Mouse (Mus musculus) lung, postnatal 0 days (tissue): Measurements from ENCODE around the gene Rbms1. TPM values are rescaled to one million over a fixed set of nuclear protein-coding genes. Genes with fewer than 3 reads are reported as not detected.
A peak's percentile ranks its signal among the peaks of the same experiment; 100 is the strongest.

Experiments
- ATAC-seq: fragments of 200-750 bp; cut with Nextera tagmentation; 2 replicates; pipeline ENCODE4 v1.8.0; 2017; ENCODE audit warnings: moderate library complexity
- DNase-seq: peaks from one replicate; pipeline ENCODE4 v3.0.0-alpha.2; 2016; ENCODE audit warnings: low spot score
- H3K27ac ChIP-seq: fragments of 300-500 bp; sonication (generic); 2 replicates; pipeline ENCODE4 v1.5.1; 2014; ENCODE audit warnings: antibody characterized with exemption, mild to moderate bottlenecking, low read length, mixed read lengths
- H3K27me3 ChIP-seq: fragments of 300-500 bp; sonication (generic); replicated peaks from 2 replicates; pipeline ENCODE4 v1.6.1; 2014; ENCODE audit warnings: low read length, mixed read lengths; ENCODE audit not compliant: insufficient read depth
- H3K36me3 ChIP-seq: fragments of 300-500 bp; sonication (generic); 2 replicates; pipeline ENCODE4 v1.6.1; 2014; ENCODE audit warnings: low read length, mixed read lengths; ENCODE audit not compliant: insufficient read depth
- H3K4me1 ChIP-seq: fragments of 300-500 bp; sonication (generic); 2 replicates; pipeline ENCODE4 v1.6.1; 2014; ENCODE audit warnings: antibody characterized with exemption, low read depth, low read length, mixed read lengths; ENCODE audit not compliant: insufficient read depth
- H3K4me2 ChIP-seq: fragments of 300-500 bp; sonication (generic); replicated peaks from 2 replicates; pipeline ENCODE4 v1.6.1; 2014; ENCODE audit warnings: low read depth, mild to moderate bottlenecking, low read length, moderate library complexity, mixed read lengths
- H3K4me3 ChIP-seq: fragments of 300-500 bp; sonication (generic); 2 replicates; pipeline ENCODE4 v1.5.1; 2014; ENCODE audit warnings: low read depth, low read length
- H3K9ac ChIP-seq: fragments of 300-500 bp; sonication (generic); replicated peaks from 2 replicates; pipeline ENCODE4 v1.6.1; 2014; ENCODE audit warnings: low read depth, mild to moderate bottlenecking
- H3K9me3 ChIP-seq: fragments of 300-500 bp; sonication (generic); 2 replicates; pipeline ENCODE4 v1.6.1; 2016; ENCODE audit warnings: low read length, mixed read lengths
- CTCF ChIP-seq: IDR thresholded peaks from 2 replicates; pipeline ENCODE4 v1.5.1; 2016; ENCODE audit warnings: antibody characterized with exemption, mild to moderate bottlenecking
- EP300 ChIP-seq: IDR thresholded peaks from 2 replicates; pipeline ENCODE4 v1.6.1; 2016; ENCODE audit warnings: antibody characterized with exemption, mild to moderate bottlenecking, control low read depth
- WGBS: fragments of 180-500 bp; shearing (Covaris S2); extraction: QIAGEN DNeasy Blood & Tissue Kit; methylation state at CpG from one replicate; pipeline ENCODE4 v1.1.7; 2014; 5-methylcytosine and 5-hydroxymethylcytosine counted together
- polyA plus RNA-seq: library from polyadenylated mRNA; unstranded; fragments of >200 nt; fragmentation: Nextera tagmentation; extraction: Ambion mirVana; gene quantifications from 2 replicates; pipeline ENCODE4 v1.2.1, GENCODE M21; 2015

The Rbms1 gene
- 156 and 168 TPM in 2 replicates for polyA plus RNA-seq

GRCm38 (mm10) chr2:60962671-60963421 is at the start of gene Rbms1:
TSS of gene Rbms1 (minus strand) at chr2:60963192.
- Histone ChIP-seq H3K36me3 (no peaks in the 10 kb centered on the region), H3K4me3 (peak within 1 kb of the TSS; percentile 94), H3K27me3 (no peaks in the 10 kb centered on the region), H3K9ac (peak within 1 kb of the TSS; percentile 93), H3K9me3 (no peaks in the 10 kb centered on the region), H3K27ac (peak within 1 kb of the TSS; percentile 98), H3K4me1 (peaks cover 3% of the 10 kb centered on the region; the same call in 1 of the 2 replicates), H3K4me2 (peak within 1 kb of the TSS; percentile 46)
- ATAC-seq, result peak; percentile 70
- peak; percentile 82 for DNase-seq
- under 1% methylated on average over 42 of the region's 51 CpGs for WGBS
- TF ChIP-seq CTCF (0 out of 2 replicates have a peak, but pooled peaks have one; percentile 3), EP300 (no peak)

GRCm38 (mm10) chr2:61012249-61012828 is 49.3 kb upstream of the Rbms1 start:
- no peaks in the 10 kb centered on the region for H3K27me3 ChIP-seq
- no peak overlapping the region for H3K27ac ChIP-seq
- no peaks in the 10 kb centered on the region for H3K9me3 ChIP-seq
- WGBS, result 85% methylated on average over 3 of the region's 3 CpGs
- no peak overlapping the region for H3K4me3 ChIP-seq
- DNase-seq (no peak), ATAC-seq (no peak)
- H3K9ac ChIP-seq, result no peak overlapping the region
- H3K36me3 ChIP-seq, result no peaks in the 10 kb centered on the region
- H3K4me1 ChIP-seq, result no peaks in the 10 kb centered on the region
- TF ChIP-seq CTCF (no peak), EP300 (no peak)
- no peak overlapping the region for H3K4me2 ChIP-seq

DNA sequence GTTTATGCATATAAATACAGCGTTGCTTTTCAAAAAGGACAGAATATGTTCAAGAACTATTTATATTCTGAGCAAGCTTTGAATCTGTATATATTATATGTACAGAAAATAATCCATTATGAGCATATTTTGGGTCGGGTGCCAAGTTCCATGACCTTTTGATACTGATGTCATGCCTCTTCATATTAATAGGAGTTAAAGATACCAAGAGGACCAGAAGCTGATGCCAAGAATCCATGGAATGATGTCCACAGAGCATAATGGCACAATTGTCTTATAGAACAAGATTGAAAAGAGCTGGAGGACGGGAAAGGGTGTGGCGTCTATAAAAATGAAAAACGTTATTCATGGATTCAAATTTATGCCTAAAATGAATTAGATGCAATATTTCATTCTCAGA is 23.3 kb upstream of the Rbms1 start:
- Histone ChIP-seq H3K9ac (no peak overlapping the region), H3K4me3 (no peak overlapping the region), H3K27me3 (no peaks in the 10 kb centered on the region), H3K9me3 (no peaks in the 10 kb centered on the region; the same call in 1 of the 2 replicates), H3K27ac (no peak overlapping the region), H3K4me1 (no peaks in the 10 kb centered on the region), H3K36me3 (no peaks in the 10 kb centered on the region), H3K4me2 (no peak overlapping the region)
- DNase-seq, result no peak
- 44% methylated on average over 5 of the region's 5 CpGs for WGBS
- no peak for TF ChIP-seq EP300
- TF ChIP-seq CTCF, result no peak
- no peak for ATAC-seq

GRCm38 (mm10) chr2:60978538-60979313 is 15.7 kb upstream of the Rbms1 start:
- Histone ChIP-seq H3K9me3 (no peaks in the 10 kb centered on the region; the same call in 1 of the 2 replicates), H3K4me2 (no peak overlapping the region), H3K36me3 (no peaks in the 10 kb centered on the region), H3K27ac (peak overlapping the region; percentile 22; the same call in 1 of the 2 replicates), H3K9ac (no peak overlapping the region), H3K4me1 (no peaks in the 10 kb centered on the region), H3K27me3 (no peaks in the 10 kb centered on the region), H3K4me3 (no peak overlapping the region)
- ATAC-seq (peak; percentile 96), DNase-seq (peak; percentile 85)
- 5% methylated on average over 4 of the region's 4 CpGs for WGBS
- TF ChIP-seq EP300, result peak; percentile 94
- no peak for TF ChIP-seq CTCF

DNA sequence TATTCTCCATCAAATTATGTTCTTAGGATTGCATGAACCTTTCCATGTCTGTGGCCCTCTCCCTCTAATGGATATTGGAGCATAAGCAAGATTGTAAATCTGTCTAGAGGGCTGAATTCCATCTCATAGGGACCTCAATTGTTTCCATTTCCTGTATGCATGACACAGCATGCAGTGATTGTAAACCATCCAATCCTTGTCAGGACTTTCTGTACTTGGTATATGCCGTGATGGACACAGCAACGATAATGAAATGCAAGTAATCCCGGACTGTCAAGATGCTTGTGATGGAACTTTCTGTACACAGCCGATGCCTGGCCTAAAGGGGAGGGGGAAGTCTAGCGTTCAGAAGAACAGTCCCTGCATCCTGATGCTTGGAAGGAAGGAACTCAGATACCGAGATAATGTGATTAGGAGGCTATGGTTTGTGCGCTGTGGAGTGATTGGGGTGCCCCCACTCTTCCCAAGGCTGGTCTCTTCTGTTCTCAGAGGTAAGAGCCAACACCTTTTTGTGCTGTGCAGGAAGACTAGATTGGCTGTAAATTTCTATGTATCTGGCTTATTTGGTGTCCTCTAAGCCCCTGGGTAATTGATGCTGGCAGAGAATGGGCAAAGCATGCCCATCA is 9.3 kb upstream of the Rbms1 start:
- Histone ChIP-seq H3K36me3 (no peaks in the 10 kb centered on the region), H3K4me2 (no peak overlapping the region), H3K9ac (no peak overlapping the region), H3K4me3 (no peak overlapping the region), H3K9me3 (no peaks in the 10 kb centered on the region), H3K4me1 (no peaks in the 10 kb centered on the region; the same call in 1 of the 2 replicates), H3K27me3 (no peaks in the 10 kb centered on the region), H3K27ac (no peak overlapping the region)
- TF ChIP-seq EP300 (peak; percentile 82), CTCF (no peak)
- ATAC-seq (peak; percentile 52), DNase-seq (no peak)
- 53% methylated on average over 7 of the region's 7 CpGs for WGBS
